Mouse (Mus musculus) central nervous system, embryonic 11.5 days (tissue): Measurements from ENCODE around the gene Pcdh15. TPM values are rescaled to one million over a fixed set of nuclear protein-coding genes. Genes with fewer than 3 reads are reported as not detected.

Experiments used
- polyA plus RNA-seq: library from polyadenylated mRNA; depleted of rRNA; stranded (reverse); fragments of >200 nt; gene quantifications from 2 replicates; pipeline ENCODE4 v1.2.3, GENCODE M21; 2012; rRNA removed

Pcdh15 gene
- 1.0 and 1.4 TPM in 2 replicates for polyA plus RNA-seq

DNA sequence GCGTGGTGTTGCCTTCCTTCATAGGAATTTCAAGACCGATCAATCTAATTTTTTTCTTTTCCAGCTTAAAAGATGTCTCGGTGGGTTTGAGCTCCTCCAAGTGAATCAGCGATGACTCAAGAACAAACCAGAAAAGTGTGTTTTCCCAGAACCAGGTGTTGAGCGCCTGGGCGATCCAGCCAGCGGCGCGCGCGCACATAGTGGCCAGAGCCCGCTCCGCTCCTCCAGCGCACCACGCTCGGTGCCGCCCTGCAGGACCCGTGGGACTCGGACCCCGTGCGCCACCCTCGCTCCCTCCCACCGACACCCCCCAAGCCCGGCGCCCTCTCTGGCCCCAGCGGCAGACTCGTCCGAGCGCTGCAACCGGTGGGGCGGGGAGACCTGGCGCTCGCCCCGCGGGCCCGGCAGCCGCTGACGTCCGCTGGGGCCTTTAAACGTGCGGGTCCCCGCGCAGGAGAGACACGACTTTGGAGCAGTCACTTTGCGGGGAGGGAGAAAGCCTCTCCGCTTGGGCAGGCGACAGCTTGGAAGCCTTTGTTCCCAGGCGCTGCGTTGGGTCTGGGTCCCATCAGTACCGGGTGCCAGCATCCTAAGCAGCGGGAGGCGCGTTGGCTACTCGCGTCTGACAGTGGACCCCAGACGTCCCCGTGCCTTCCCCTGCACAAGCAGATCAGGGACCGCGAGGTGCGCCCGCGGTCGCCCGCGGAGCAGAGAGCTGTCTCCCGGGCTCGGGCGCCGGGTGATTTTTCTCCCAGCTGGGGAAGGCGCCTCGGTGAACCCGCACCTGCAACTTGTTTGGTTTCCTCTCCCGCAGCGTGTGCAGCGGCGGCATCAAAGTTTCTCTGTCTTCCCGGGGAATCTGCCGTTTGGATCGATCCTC lies at the start of gene Pcdh15:
Pcdh15 (plus strand) TSS at position 377 of the 880 bp plus-strand sequence.

